Mouse (Mus musculus): Measurements from ENCODE around the gene D10Wsu102e. TPM values are rescaled to one million over a fixed set of nuclear protein-coding genes. Genes with fewer than 3 reads are reported as not detected.
A peak's percentile ranks its signal among the peaks of the same experiment; 100 is the strongest.
"Not testable (repeated sequence)": the region's sequence is repeated elsewhere in the genome, so short reads cannot be mapped to it uniquely, and the experiment has no call there.

Gene D10Wsu102e
- total and polyA plus RNA-seq, 3 experiments = 0.14 to 0.57 (median 0.45) TPM

DNA sequence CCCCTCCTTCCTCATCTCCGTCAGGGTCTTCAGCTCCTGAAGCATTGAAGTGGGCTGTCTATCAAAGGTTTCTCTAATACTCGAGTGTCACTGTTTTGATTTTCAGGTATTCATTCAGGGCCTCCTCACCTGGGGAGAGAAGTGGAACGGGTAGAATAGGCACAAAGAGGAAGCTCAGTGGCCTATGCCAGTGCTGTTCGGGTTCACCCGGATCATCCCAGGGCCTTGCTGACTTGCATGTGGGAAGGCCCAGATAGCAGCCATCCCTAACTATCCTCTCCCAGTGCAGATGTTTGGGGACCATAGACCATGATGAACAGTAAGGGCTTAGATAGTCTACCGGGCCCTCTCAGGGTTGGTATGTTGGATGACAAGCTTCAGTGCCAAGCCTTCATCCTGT lies 130.5 kb downstream of the D10Wsu102e start:
- intact Hi-C loops (cut with DNase I) = no loop called here

DNA sequence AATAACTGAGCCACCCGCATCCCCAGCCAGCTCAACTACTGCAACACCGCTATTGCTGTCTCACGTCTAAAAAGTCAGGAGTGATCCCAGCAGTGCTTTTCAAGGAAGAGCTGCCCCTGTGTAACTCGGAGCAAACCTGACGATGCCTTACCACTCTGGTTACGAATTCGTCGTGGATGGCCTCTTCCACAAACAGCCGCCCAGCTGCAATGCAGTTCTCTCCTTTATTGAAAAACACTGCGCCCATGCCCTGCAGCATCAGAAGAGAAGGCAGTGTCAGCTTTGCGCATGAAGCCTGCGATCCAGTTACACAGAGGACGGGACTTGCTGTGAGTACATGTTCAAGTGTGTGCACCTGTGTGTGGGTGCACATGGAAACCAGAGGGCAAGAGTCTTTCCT lies 137.3 kb downstream of the D10Wsu102e start:
- no peak for DNase-seq
- Histone ChIP-seq H3K79me2 (replicated peaks; ENCODE audit: control insufficient read depth, insufficient read depth, low read length) (no peaks in the 10 kb centered on the region), H3K27ac (no peak overlapping the region), H3K36me3 (ENCODE audit: control insufficient read depth, insufficient read depth, low read length) (no peaks in the 10 kb centered on the region), H3K27me3 (ENCODE audit: control insufficient read depth, insufficient read depth, low read length) (no peaks in the 10 kb centered on the region), H3K4me1 (ENCODE audit: control insufficient read depth, insufficient read depth, low read length) (no peaks in the 10 kb centered on the region), H3K4me3 (no peak overlapping the region), H3K9ac (ENCODE audit: low read depth, low read length) (no peak overlapping the region)
- no peak for TF ChIP-seq EP300 (IDR thresholded peaks at IDR 0.05; ENCODE audit: insufficient read depth, low read depth, low read length)
- TF ChIP-seq POLR2A (IDR thresholded peaks at IDR 0.05; ENCODE audit: insufficient read depth, low read depth, low read length) = no peak
- no peak for TF ChIP-seq CTCF (IDR thresholded peaks at IDR 0.05)
- WGBS = 90% methylated on average over 13 of the region's 13 CpGs
- intact Hi-C loops (cut with DNase I) = no loop called here

More for the DNA sequence above, 130.5 kb downstream of the D10Wsu102e start:
- 91% methylated on average over 6 of the region's 6 CpGs for WGBS
- no peak overlapping the region for H3K27ac ChIP-seq
- H3K4me3 ChIP-seq = no peak overlapping the region
- no peak for DNase-seq
- no peaks in the 10 kb centered on the region for H3K27me3 ChIP-seq (ENCODE audit: control insufficient read depth, insufficient read depth, low read length)
- H3K9ac ChIP-seq (ENCODE audit: low read depth, low read length) = no peak overlapping the region
- no peaks in the 10 kb centered on the region for H3K36me3 ChIP-seq (ENCODE audit: control insufficient read depth, insufficient read depth, low read length)
- H3K79me2 ChIP-seq (replicated peaks; ENCODE audit: control insufficient read depth, insufficient read depth, low read length) = no peaks in the 10 kb centered on the region
- H3K4me1 ChIP-seq (ENCODE audit: control insufficient read depth, insufficient read depth, low read length) = no peaks in the 10 kb centered on the region
- TF ChIP-seq EP300 (IDR thresholded peaks at IDR 0.05; ENCODE audit: insufficient read depth, low read depth, low read length) = no peak
- TF ChIP-seq CTCF (IDR thresholded peaks at IDR 0.05) = no peak
- no peak for TF ChIP-seq POLR2A (IDR thresholded peaks at IDR 0.05; ENCODE audit: insufficient read depth, low read depth, low read length)

DNA sequence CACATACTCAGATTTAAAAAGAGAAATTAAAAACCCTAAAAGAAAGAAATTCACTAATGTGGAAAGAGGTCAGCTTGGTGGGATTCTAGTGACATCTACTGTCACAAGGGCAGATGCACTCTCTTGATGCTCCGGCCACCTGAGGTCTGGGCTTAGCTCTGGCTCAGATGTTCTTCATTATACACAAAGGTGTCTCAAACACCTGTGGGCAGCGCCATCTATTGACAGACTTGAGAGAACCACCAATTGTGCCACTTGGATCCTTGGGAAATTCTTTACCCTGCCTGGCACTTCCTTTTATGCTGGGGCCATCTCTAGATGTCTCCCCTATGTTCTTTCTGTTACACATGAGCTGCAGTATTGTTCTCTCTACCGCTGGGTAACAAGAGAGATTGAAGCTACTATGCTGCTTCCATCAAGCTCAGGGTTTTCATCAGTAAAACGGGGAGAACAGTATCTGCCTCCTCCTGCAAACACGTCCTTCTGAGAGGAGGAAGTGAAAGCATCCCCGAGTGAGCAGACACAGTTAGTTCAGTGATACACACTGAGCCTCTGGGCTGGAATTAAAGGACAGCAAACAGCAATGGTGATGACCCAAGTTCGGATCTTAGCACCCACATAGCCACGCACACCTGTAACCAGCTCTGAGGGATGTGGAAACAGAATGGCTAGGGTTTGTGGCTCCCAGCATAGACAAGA lies 149.1 kb downstream of the D10Wsu102e start:
- intact Hi-C loops (cut with DNase I) = no loop called here
- no peaks in the 10 kb centered on the region for H3K36me3 ChIP-seq (ENCODE audit: control insufficient read depth, insufficient read depth, low read length)
- H3K79me2 ChIP-seq (replicated peaks; ENCODE audit: control insufficient read depth, insufficient read depth, low read length) = no peaks in the 10 kb centered on the region
- no peaks in the 10 kb centered on the region for H3K4me1 ChIP-seq (ENCODE audit: control insufficient read depth, insufficient read depth, low read length)
- H3K27me3 ChIP-seq (ENCODE audit: control insufficient read depth, insufficient read depth, low read length) = no peaks in the 10 kb centered on the region
- H3K4me3 ChIP-seq = no peak overlapping the region
- H3K27ac ChIP-seq = no peak overlapping the region
- TF ChIP-seq EP300 (IDR thresholded peaks at IDR 0.05; ENCODE audit: insufficient read depth, low read depth, low read length) (no peak), CTCF (IDR thresholded peaks at IDR 0.05) (peak; percentile 60)
- DNase-seq = peak in 1 of 2 experiments; percentile 10
- H3K9ac ChIP-seq (ENCODE audit: low read depth, low read length) = no peak overlapping the region
- WGBS = 65% methylated on average over 8 of the region's 8 CpGs

DNA sequence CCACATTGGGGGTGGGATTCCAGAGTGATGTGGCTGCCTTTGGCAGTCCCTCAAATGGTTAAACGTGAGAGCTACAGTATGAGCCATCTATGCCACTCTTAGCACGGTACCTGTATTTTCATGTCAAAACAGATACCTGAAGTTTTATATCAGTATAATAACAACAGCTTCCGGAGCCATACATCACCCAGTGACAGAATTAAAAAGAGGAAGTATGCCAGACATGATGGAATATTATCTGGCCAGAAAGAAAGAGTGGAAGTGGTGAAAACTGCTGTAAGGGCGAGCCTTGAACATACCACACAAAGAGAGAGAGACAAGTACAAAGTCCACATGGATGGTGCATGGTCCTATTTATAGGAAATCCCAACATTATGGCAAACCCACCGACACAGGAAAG lies 151.3 kb downstream of the D10Wsu102e start:
- no peaks in the 10 kb centered on the region for H3K79me2 ChIP-seq (replicated peaks; ENCODE audit: control insufficient read depth, insufficient read depth, low read length)
- H3K9ac ChIP-seq (ENCODE audit: low read depth, low read length) = no peak overlapping the region
- 62% methylated on average over 5 of the region's 5 CpGs for WGBS
- intact Hi-C loops (cut with DNase I) = no loop called here
- no peaks in the 10 kb centered on the region for H3K36me3 ChIP-seq (ENCODE audit: control insufficient read depth, insufficient read depth, low read length)
- H3K27me3 ChIP-seq (ENCODE audit: control insufficient read depth, insufficient read depth, low read length) = no peaks in the 10 kb centered on the region
- H3K4me3 ChIP-seq = no peak overlapping the region
- H3K27ac ChIP-seq = no peak overlapping the region
- H3K4me1 ChIP-seq (ENCODE audit: control insufficient read depth, insufficient read depth, low read length) = no peaks in the 10 kb centered on the region
- DNase-seq = no peak
- TF ChIP-seq EP300 (IDR thresholded peaks at IDR 0.05; ENCODE audit: insufficient read depth, low read depth, low read length) = no peak
- TF ChIP-seq POLR2A (IDR thresholded peaks at IDR 0.05; ENCODE audit: insufficient read depth, low read depth, low read length) = no peak
- TF ChIP-seq CTCF (IDR thresholded peaks at IDR 0.05) = no peak

DNA sequence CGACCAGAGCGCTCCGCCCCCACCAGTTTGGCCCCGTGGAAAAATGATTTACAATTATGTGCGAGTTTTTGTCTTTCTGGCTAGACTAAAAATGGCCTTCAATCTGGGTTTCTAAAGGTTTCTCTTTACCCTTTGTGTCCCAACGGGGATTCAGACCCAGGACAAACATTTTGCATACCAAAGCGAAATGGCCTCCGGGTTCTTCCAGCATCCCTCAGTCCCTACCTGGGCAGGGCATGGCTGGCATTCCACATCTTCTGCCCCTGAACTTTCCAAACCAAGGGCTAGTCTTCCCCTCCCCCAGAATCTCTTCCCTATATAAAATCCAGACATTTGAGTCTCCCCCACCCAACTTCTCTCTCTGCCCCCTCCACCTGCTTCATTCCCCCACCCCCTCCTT lies 153.7 kb downstream of the D10Wsu102e start:
- H3K4me1 ChIP-seq (ENCODE audit: control insufficient read depth, insufficient read depth, low read length) = no peaks in the 10 kb centered on the region
- no peaks in the 10 kb centered on the region for H3K27me3 ChIP-seq (ENCODE audit: control insufficient read depth, insufficient read depth, low read length)
- no peak for DNase-seq
- H3K36me3 ChIP-seq (ENCODE audit: control insufficient read depth, insufficient read depth, low read length) = no peaks in the 10 kb centered on the region
- H3K79me2 ChIP-seq (replicated peaks; ENCODE audit: control insufficient read depth, insufficient read depth, low read length) = no peaks in the 10 kb centered on the region
- intact Hi-C loops (cut with DNase I) = no loop called here
- no peak for TF ChIP-seq POLR2A (IDR thresholded peaks at IDR 0.05; ENCODE audit: insufficient read depth, low read depth, low read length)
- TF ChIP-seq CTCF (IDR thresholded peaks at IDR 0.05) = no peak
- TF ChIP-seq EP300 (IDR thresholded peaks at IDR 0.05; ENCODE audit: insufficient read depth, low read depth, low read length) = no peak
- WGBS = 87% methylated on average over 8 of the region's 8 CpGs
- H3K4me3 ChIP-seq = no peak overlapping the region
- no peak overlapping the region for H3K27ac ChIP-seq
- H3K9ac ChIP-seq (ENCODE audit: low read depth, low read length) = no peak overlapping the region

DNA sequence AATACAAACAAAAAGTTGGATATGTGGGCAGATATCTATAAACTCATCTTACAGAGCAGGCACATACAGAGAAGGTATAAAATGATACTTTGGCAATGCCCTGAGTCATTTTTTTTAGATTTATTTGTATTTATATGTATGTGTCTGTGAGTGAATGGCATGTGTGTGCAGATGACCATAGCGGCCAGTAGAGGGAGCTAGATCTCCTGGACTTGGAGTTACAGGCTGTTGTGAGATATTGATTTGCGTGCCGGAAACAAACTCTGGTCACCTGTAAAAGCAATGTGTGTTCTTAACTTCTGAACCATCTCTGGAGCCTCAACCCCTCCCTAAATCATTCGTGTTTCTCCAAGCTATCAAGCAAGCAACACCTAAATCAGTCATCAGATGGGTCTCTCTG lies 161.0 kb downstream of the D10Wsu102e start:
- no peaks in the 10 kb centered on the region for H3K36me3 ChIP-seq (ENCODE audit: control insufficient read depth, insufficient read depth, low read length)
- TF ChIP-seq CTCF (IDR thresholded peaks at IDR 0.05) (peak; percentile 53), POLR2A (IDR thresholded peaks at IDR 0.05; ENCODE audit: insufficient read depth, low read depth, low read length) (no peak)

DNA sequence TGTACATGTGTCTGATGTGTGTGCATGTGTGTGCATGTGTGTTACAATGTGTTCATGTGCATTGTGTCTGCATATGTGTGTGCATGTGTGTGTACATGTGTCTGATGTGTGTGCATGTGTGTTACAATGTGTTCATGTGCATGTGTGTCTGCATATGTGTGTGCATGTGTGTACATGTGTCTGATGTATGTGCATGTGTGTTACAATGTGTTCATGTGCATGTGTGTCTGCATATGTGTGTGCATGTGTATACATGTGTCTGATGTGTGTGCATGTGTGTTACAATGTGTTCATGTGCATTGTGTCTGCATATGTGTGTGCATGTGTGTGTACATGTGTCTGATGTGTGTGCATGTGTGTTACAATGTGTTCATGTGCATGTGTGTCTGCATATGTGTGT lies 164.2 kb downstream of the D10Wsu102e start:
- not testable (repeated sequence) for H3K27ac ChIP-seq; H3K27me3 ChIP-seq (ENCODE audit: control insufficient read depth, insufficient read depth, low read length); DNase-seq; H3K9ac ChIP-seq (ENCODE audit: low read depth, low read length); H3K79me2 ChIP-seq (replicated peaks; ENCODE audit: control insufficient read depth, insufficient read depth, low read length); H3K4me1 ChIP-seq (ENCODE audit: control insufficient read depth, insufficient read depth, low read length); H3K4me3 ChIP-seq; H3K36me3 ChIP-seq (ENCODE audit: control insufficient read depth, insufficient read depth, low read length)
- intact Hi-C loops (cut with DNase I) = loop anchor here (10.0 kb wide), 1 partner anchor 299 kb away; no protein-coding TSS in a partner anchor

More for the DNA sequence above, 161.0 kb downstream of the D10Wsu102e start:
- H3K79me2 ChIP-seq (replicated peaks; ENCODE audit: control insufficient read depth, insufficient read depth, low read length) = no peaks in the 10 kb centered on the region
- H3K27ac ChIP-seq = no peak overlapping the region
- no peak overlapping the region for H3K9ac ChIP-seq (ENCODE audit: low read depth, low read length)
- 84% methylated on average over 4 of the region's 4 CpGs for WGBS
- no peak overlapping the region for H3K4me3 ChIP-seq
- intact Hi-C loops (cut with DNase I) = loop anchor here (10.0 kb wide), 1 partner anchor 296 kb away; no protein-coding TSS in a partner anchor
- no peaks in the 10 kb centered on the region for H3K4me1 ChIP-seq (ENCODE audit: control insufficient read depth, insufficient read depth, low read length)
- DNase-seq = no peak
- H3K27me3 ChIP-seq (ENCODE audit: control insufficient read depth, insufficient read depth, low read length) = no peaks in the 10 kb centered on the region
